Comparison of ENCODE assay signal across 8 mouse cellular contexts in genomic region chr14:122474891-122475556, GRCm38 (mm10). TPM values are rescaled to one million over a fixed set of nuclear protein-coding genes. Genes with fewer than 3 reads are reported as not detected.
DNase-seq lines count a peak whose midpoint lies in the region; ATAC-seq lines count a peak whose summit lies in the region.

Gene Zic2, plus strand, starts transcription at chr14:122475435.

- peak; percentile 63 for ATAC-seq in intestine, embryonic 15.5 days
- ATAC-seq in liver, embryonic 15.5 days (ENCODE audit: insufficient read depth): no peak
- peak; percentile 13; the same call in 1 of the 2 replicates for ATAC-seq in stomach, embryonic 15.5 days (ENCODE audit: insufficient read depth, low FRiP score, low read depth)

- H3K4me2 ChIP-seq in intestine, embryonic 15.5 days (replicated peaks): peak within 1 kb of the TSS; percentile 75
- peak within 1 kb of the TSS; percentile 56 for H3K4me2 ChIP-seq in liver, embryonic 15.5 days
- peak within 1 kb of the TSS; percentile 71 for H3K4me2 ChIP-seq in stomach, embryonic 15.5 days

- peaks cover 25% of the 10 kb centered on the region for H3K4me1 ChIP-seq in intestine, embryonic 15.5 days (replicated peaks)
- H3K4me1 ChIP-seq in liver, embryonic 15.5 days (replicated peaks): peaks cover 18% of the 10 kb centered on the region
- peaks cover 19% of the 10 kb centered on the region for H3K4me1 ChIP-seq in stomach, embryonic 15.5 days

- under 1% methylated on average over 60 of the region's 73 CpGs for WGBS in intestine, embryonic 15.5 days
- under 1% methylated on average over 63 of the region's 73 CpGs for WGBS in liver, embryonic 15.5 days (ENCODE audit: insufficient replicate concordance)
- WGBS in stomach, embryonic 15.5 days: under 1% methylated on average over 45 of the region's 73 CpGs

- H3K27me3 ChIP-seq in intestine, embryonic 15.5 days (replicated peaks): peaks cover 87% of the 10 kb centered on the region
- H3K27me3 ChIP-seq in liver, embryonic 15.5 days: peaks cover 100% of the 10 kb centered on the region
- peaks cover 84% of the 10 kb centered on the region for H3K27me3 ChIP-seq in stomach, embryonic 15.5 days (replicated peaks)

- peak within 1 kb of the TSS; percentile 32 for H3K4me3 ChIP-seq in intestine, embryonic 15.5 days (replicated peaks)
- H3K4me3 ChIP-seq in liver, embryonic 15.5 days (replicated peaks): peak within 1 kb of the TSS; percentile 36
- peak within 1 kb of the TSS; percentile 37 for H3K4me3 ChIP-seq in stomach, embryonic 15.5 days (replicated peaks)

- peak; percentile 40 for DNase-seq in kidney, adult 18-20 months
- DNase-seq in kidney, adult 8-10 months: no peak
- peak; percentile 96 for DNase-seq in Muller cell, postnatal 12 days (ENCODE audit: inconsistent ontology term)
- peak; percentile 84 for DNase-seq in embryo, embryonic 9.5 days (ENCODE audit: extremely low spot score)
- DNase-seq in thymus, postnatal 0 days (ENCODE audit: low spot score): no peak

- H3K9me3 ChIP-seq in intestine, embryonic 15.5 days: no peaks in the 10 kb centered on the region
- H3K9me3 ChIP-seq in liver, embryonic 15.5 days (replicated peaks): no peaks in the 10 kb centered on the region
- no peaks in the 10 kb centered on the region for H3K9me3 ChIP-seq in stomach, embryonic 15.5 days

- no peaks in the 10 kb centered on the region for H3K36me3 ChIP-seq in intestine, embryonic 15.5 days
- H3K36me3 ChIP-seq in liver, embryonic 15.5 days (replicated peaks): no peaks in the 10 kb centered on the region
- no peaks in the 10 kb centered on the region for H3K36me3 ChIP-seq in stomach, embryonic 15.5 days

- no peak within 1 kb of the TSS for H3K9ac ChIP-seq in intestine, embryonic 15.5 days
- no peak within 1 kb of the TSS for H3K9ac ChIP-seq in liver, embryonic 15.5 days
- H3K9ac ChIP-seq in stomach, embryonic 15.5 days: no peak within 1 kb of the TSS

- no peak within 1 kb of the TSS for H3K27ac ChIP-seq in intestine, embryonic 15.5 days
- H3K27ac ChIP-seq in liver, embryonic 15.5 days (replicated peaks): no peak within 1 kb of the TSS
- H3K27ac ChIP-seq in stomach, embryonic 15.5 days: no peak within 1 kb of the TSS

RNA-seq across cellular contexts. Expression of gene Zic2, which starts in this region (rescaled TPM):
- not detected in 2 replicates for polyA plus RNA-seq in intestine, embryonic 15.5 days (2015; fragmentation: Nextera tagmentation; extraction: Ambion mirVana)
- not detected in 2 replicates for polyA plus RNA-seq in liver, embryonic 15.5 days (2015; fragmentation: Nextera tagmentation; extraction: Ambion mirVana)
- not detected in 2 replicates for polyA plus RNA-seq in stomach, embryonic 15.5 days (2015; fragmentation: Nextera tagmentation; extraction: Ambion mirVana)
- polyA plus RNA-seq in thymus, postnatal 0 days (2015; fragmentation: Nextera tagmentation; extraction: Ambion mirVana): not detected in 2 replicates

Comparison
In these comparisons a context has a peak if more than half of its experiments do, and no peak if none do; other contexts are left out.
1. DNase-seq: peak in kidney, adult 18-20 months (single experiment), Muller cell, postnatal 12 days (single experiment) and embryo, embryonic 9.5 days (single experiment); none in kidney, adult 8-10 months (0 of 2) and thymus, postnatal 0 days (single experiment).
2. Peak in ATAC-seq, H3K4me3 ChIP-seq and H3K4me2 ChIP-seq in intestine, embryonic 15.5 days; RNA of the gene not detected or under 1 TPM.
3. Peak in ATAC-seq, H3K4me3 ChIP-seq and H3K4me2 ChIP-seq in stomach, embryonic 15.5 days; RNA of the gene not detected or under 1 TPM.
4. Peak in every context shown above with its lines, with median percentiles within 50 percentile points of each other: H3K4me2 ChIP-seq and H3K4me3 ChIP-seq.